16 mouse cellular contexts compared by ENCODE assay signal in the genomic region with DNA sequence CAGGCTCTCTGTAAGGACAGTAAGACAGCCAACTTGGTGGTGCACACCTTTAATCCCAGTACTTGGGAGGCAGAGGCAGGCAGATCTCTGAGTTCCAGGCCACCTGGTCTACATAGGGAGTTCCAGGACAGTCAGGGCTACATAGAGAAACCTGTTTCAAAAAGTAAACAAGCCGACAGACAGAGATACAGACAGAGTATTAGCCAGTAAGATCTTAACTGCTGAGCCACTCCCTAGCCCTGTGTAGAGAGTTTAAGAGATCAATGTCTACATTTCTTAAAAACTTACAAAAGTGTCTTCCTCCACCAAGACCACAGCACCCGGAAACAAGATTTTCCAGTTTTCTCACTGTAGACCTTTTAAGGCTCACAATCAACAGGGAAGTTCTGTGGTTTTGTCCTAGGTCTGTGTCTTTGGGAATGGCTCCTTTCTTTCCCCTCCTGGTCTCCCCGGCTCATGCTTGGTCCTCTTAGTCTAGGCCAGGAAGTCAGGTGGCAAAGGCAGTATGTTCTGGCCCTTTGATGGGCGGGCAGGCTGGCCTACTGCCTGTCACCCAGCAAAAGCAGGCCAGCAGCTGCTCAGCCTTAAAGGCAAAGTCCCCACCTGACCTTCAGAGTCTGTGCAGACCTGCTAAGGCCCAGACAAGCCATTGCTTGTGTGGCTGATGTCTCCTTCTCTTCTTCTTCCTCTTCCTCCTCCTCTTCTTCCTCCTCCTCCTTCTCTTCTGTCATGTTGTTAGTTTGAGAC. TPM values are rescaled to one million over a fixed set of nuclear protein-coding genes. Genes with fewer than 3 reads are reported as not detected.
DNase-seq lines count a peak whose midpoint lies in the region; ATAC-seq and TF ChIP-seq lines count a peak whose summit lies in the region.
"Had no signal": no experiment of that assay in that cellular context is flagged by ENCODE, and none has a peak within 500 bp of the region (broad histone marks: within the 10 kb centered on the region; RNA-seq: fewer than 3 reads in every experiment).

No protein-coding gene starts in this region.

- no peak for TF ChIP-seq CTCF in heart, postnatal 0 days (IDR thresholded peaks at IDR 0.05; ENCODE audit: low read depth)

- peak; percentile 48 for DNase-seq in embryonic facial prominence, embryonic 14.5 days (ENCODE audit: low spot score)
- no peak for DNase-seq in embryonic facial prominence, embryonic 10.5 days (ENCODE audit: low spot score)
- peak; percentile 30 for DNase-seq in heart, postnatal 0 days (ENCODE audit: low spot score)
- DNase-seq in spleen, adult 18-20 months, result no peak
- DNase-seq in ovary, postnatal 14 days (ENCODE audit: low spot score), result no peak
- DNase-seq in MN1 (ENCODE audit: low spot score), result no peak
- DNase-seq: B cell, adult 2 months; liver, embryonic 13.5 days; right cerebral cortex, postnatal 14 days; thymus, adult 18-20 months had no signal

- no peaks in the 10 kb centered on the region for H3K9me3 ChIP-seq in embryonic facial prominence, embryonic 14.5 days (ENCODE audit: control insufficient read depth, low read length)
- peaks cover 5% of the 10 kb centered on the region; the same call in 1 of the 2 replicates for H3K9me3 ChIP-seq in embryonic facial prominence, embryonic 10.5 days
- no peaks in the 10 kb centered on the region for H3K9me3 ChIP-seq in heart, postnatal 0 days (replicated peaks; ENCODE audit: control insufficient read depth, low read length)
- H3K9me3 ChIP-seq: neural tube, embryonic 15.5 days had no signal

- no peak overlapping the region for H3K27ac ChIP-seq in embryonic facial prominence, embryonic 14.5 days (replicated peaks; ENCODE audit: low read depth, low read length)
- H3K27ac ChIP-seq in embryonic facial prominence, embryonic 10.5 days (replicated peaks), result no peak overlapping the region
- 0 out of 2 replicates have a peak overlapping the region, but pooled peaks have one; percentile 1 for H3K27ac ChIP-seq in brown adipose tissue, adult 24 weeks (replicated peaks; ENCODE audit: low read depth, low read length)
- no peak overlapping the region for H3K27ac ChIP-seq in heart, postnatal 0 days (ENCODE audit: low read depth)
- H3K27ac ChIP-seq: hindbrain, embryonic 13.5 days; liver, embryonic 13.5 days; neural tube, embryonic 15.5 days had no signal

- 68% methylated on average over 4 of the region's 4 CpGs for WGBS in embryonic facial prominence, embryonic 14.5 days
- 79% methylated on average over 4 of the region's 4 CpGs for WGBS in embryonic facial prominence, embryonic 10.5 days
- 64% methylated on average over 4 of the region's 4 CpGs for WGBS in heart, postnatal 0 days

- H3K36me3 ChIP-seq in embryonic facial prominence, embryonic 14.5 days (ENCODE audit: control insufficient read depth, insufficient read depth, low read length), result no peaks in the 10 kb centered on the region
- no peaks in the 10 kb centered on the region for H3K36me3 ChIP-seq in embryonic facial prominence, embryonic 10.5 days (replicated peaks)
- H3K36me3 ChIP-seq in heart, postnatal 0 days (replicated peaks; ENCODE audit: control insufficient read depth, insufficient read depth, low read length), result no peaks in the 10 kb centered on the region
- H3K36me3 ChIP-seq: G1E; hindbrain, embryonic 13.5 days; liver, embryonic 13.5 days; neural tube, embryonic 15.5 days had no signal

- no peak overlapping the region for H3K4me2 ChIP-seq in embryonic facial prominence, embryonic 14.5 days (ENCODE audit: low read depth, low read length)
- H3K4me2 ChIP-seq in heart, postnatal 0 days (ENCODE audit: low read depth, low read length), result no peak overlapping the region
- H3K4me2 ChIP-seq: hindbrain, embryonic 13.5 days; liver, embryonic 13.5 days; neural tube, embryonic 15.5 days had no signal

- H3K4me3 ChIP-seq in embryonic facial prominence, embryonic 14.5 days (ENCODE audit: low read depth, low read length), result no peak overlapping the region
- no peak overlapping the region for H3K4me3 ChIP-seq in embryonic facial prominence, embryonic 10.5 days
- no peak overlapping the region for H3K4me3 ChIP-seq in brown adipose tissue, adult 24 weeks (ENCODE audit: insufficient read depth, low read depth, low read length)
- no peak overlapping the region for H3K4me3 ChIP-seq in heart, postnatal 0 days (ENCODE audit: low read depth, low read length)
- H3K4me3 ChIP-seq: hindbrain, embryonic 13.5 days; liver, embryonic 13.5 days; neural tube, embryonic 15.5 days had no signal

- H3K9ac ChIP-seq in embryonic facial prominence, embryonic 14.5 days (ENCODE audit: low read depth, low read length), result no peak overlapping the region
- H3K9ac ChIP-seq in heart, postnatal 0 days (replicated peaks; ENCODE audit: low read depth, low read length), result no peak overlapping the region
- H3K9ac ChIP-seq: hindbrain, embryonic 13.5 days; liver, embryonic 13.5 days; neural tube, embryonic 15.5 days had no signal

- TF ChIP-seq EP300 in heart, postnatal 0 days (IDR thresholded peaks at IDR 0.05; ENCODE audit: low read depth), result no peak

- no peaks in the 10 kb centered on the region for H3K27me3 ChIP-seq in embryonic facial prominence, embryonic 14.5 days (replicated peaks; ENCODE audit: control insufficient read depth, insufficient read depth, low read length)
- no peaks in the 10 kb centered on the region for H3K27me3 ChIP-seq in embryonic facial prominence, embryonic 10.5 days (replicated peaks; ENCODE audit: low read depth, poor library complexity, severe bottlenecking)
- no peaks in the 10 kb centered on the region for H3K27me3 ChIP-seq in heart, postnatal 0 days (ENCODE audit: control insufficient read depth, insufficient read depth, low read length)
- H3K27me3 ChIP-seq: hindbrain, embryonic 13.5 days; liver, embryonic 13.5 days; neural tube, embryonic 15.5 days had no signal

- ATAC-seq in embryonic facial prominence, embryonic 14.5 days (ENCODE audit: low read depth), result peak; percentile 26; the same call in 1 of the 2 replicates
- peak; percentile 75 for ATAC-seq in heart, postnatal 0 days (ENCODE audit: insufficient read depth, low read depth)
- ATAC-seq in megakaryocyte progenitor cell, adult 5-6 weeks (replicated peaks; ENCODE audit: poor library complexity), result peak; percentile 17; the same call in 1 of the 2 replicates
- ATAC-seq: midbrain, embryonic 16.5 days had no signal

- no peaks in the 10 kb centered on the region for H3K4me1 ChIP-seq in embryonic facial prominence, embryonic 14.5 days (ENCODE audit: control insufficient read depth, insufficient read depth, low read length)
- no peaks in the 10 kb centered on the region for H3K4me1 ChIP-seq in embryonic facial prominence, embryonic 10.5 days
- no peaks in the 10 kb centered on the region for H3K4me1 ChIP-seq in brown adipose tissue, adult 24 weeks (ENCODE audit: control insufficient read depth, insufficient read depth, insufficient read length, low read length)
- H3K4me1 ChIP-seq in heart, postnatal 0 days (ENCODE audit: control insufficient read depth, insufficient read depth), result no peaks in the 10 kb centered on the region
- H3K4me1 ChIP-seq: hindbrain, embryonic 13.5 days; neural tube, embryonic 15.5 days had no signal

RNA-seq across cellular contexts. Expression of gene Osbpl10, which starts 18.2 kb away (rescaled TPM):
- 2.1 and 2.7 TPM in 2 replicates for polyA plus RNA-seq in embryonic facial prominence, embryonic 14.5 days (2014; fragmentation: Nextera tagmentation; extraction: Ambion mirVana)
- polyA plus RNA-seq in embryonic facial prominence, embryonic 10.5 days (2016; fragmentation: Nextera tagmentation; extraction: Ambion mirVana), result 1.1 and 1.3 TPM in 2 replicates
- not detected in 2 replicates for polyA plus RNA-seq in brown adipose tissue, adult 24 weeks (2012; ENCODE audit: insufficient read depth, insufficient read length, missing spikeins)
- total RNA-seq in heart, postnatal 0 days (2014; rRNA removed; ENCODE audit: low replicate concordance), result 2.9 and 3.0 TPM in 2 replicates
- 0.36 and 0.44 TPM in 2 replicates for polyA plus RNA-seq in heart, postnatal 0 days (2015; fragmentation: Nextera tagmentation; extraction: Ambion mirVana)
- total RNA-seq in megakaryocyte progenitor cell, adult 5-6 weeks (2015), result not detected in 2 replicates
- not detected in 2 replicates for total RNA-seq in megakaryocyte progenitor cell, adult 5-6 weeks (2017)
- polyA plus RNA-seq: G1E had no signal

RNA-seq across cellular contexts. Expression of gene Rps27rt, which starts 22.3 kb away (rescaled TPM):
- 497 and 574 TPM in 2 replicates for polyA plus RNA-seq in embryonic facial prominence, embryonic 14.5 days (2014; fragmentation: Nextera tagmentation; extraction: Ambion mirVana)
- polyA plus RNA-seq in embryonic facial prominence, embryonic 10.5 days (2016; fragmentation: Nextera tagmentation; extraction: Ambion mirVana), result 232 and 250 TPM in 2 replicates
- polyA plus RNA-seq in brown adipose tissue, adult 24 weeks (2012; ENCODE audit: insufficient read depth, insufficient read length, missing spikeins), result 705 and 1,225 TPM in 2 replicates
- 57.4 and 71.9 TPM in 2 replicates for total RNA-seq in heart, postnatal 0 days (2014; rRNA removed; ENCODE audit: low replicate concordance)
- 270 and 308 TPM in 2 replicates for polyA plus RNA-seq in heart, postnatal 0 days (2015; fragmentation: Nextera tagmentation; extraction: Ambion mirVana)
- 256 and 259 TPM in 2 replicates for total RNA-seq in megakaryocyte progenitor cell, adult 5-6 weeks (2015)
- total RNA-seq in megakaryocyte progenitor cell, adult 5-6 weeks (2017), result 119 and 149 TPM in 2 replicates

RNA-seq across cellular contexts. Expression of gene Gpd1l, which starts 26.4 kb away (rescaled TPM):
- 9.1 and 10.3 TPM in 2 replicates for polyA plus RNA-seq in embryonic facial prominence, embryonic 14.5 days (2014; fragmentation: Nextera tagmentation; extraction: Ambion mirVana)
- polyA plus RNA-seq in embryonic facial prominence, embryonic 10.5 days (2016; fragmentation: Nextera tagmentation; extraction: Ambion mirVana), result 14.8 and 15.2 TPM in 2 replicates
- polyA plus RNA-seq in brown adipose tissue, adult 24 weeks (2012; ENCODE audit: insufficient read depth, insufficient read length, missing spikeins), result 16.4 and 20.5 TPM in 2 replicates
- total RNA-seq in heart, postnatal 0 days (2014; rRNA removed; ENCODE audit: low replicate concordance), result 30.8 TPM in 2 replicates
- polyA plus RNA-seq in heart, postnatal 0 days (2015; fragmentation: Nextera tagmentation; extraction: Ambion mirVana), result 14.2 and 15.3 TPM in 2 replicates
- total RNA-seq in megakaryocyte progenitor cell, adult 5-6 weeks (2015), result 23.9 and 25.2 TPM in 2 replicates
- total RNA-seq in megakaryocyte progenitor cell, adult 5-6 weeks (2017), result 30.0 and 30.9 TPM in 2 replicates

Comparison
In these comparisons a context has a peak if more than half of its experiments do, and no peak if none do; other contexts are left out.
1. DNase-seq: peak in embryonic facial prominence, embryonic 14.5 days (single experiment) and heart, postnatal 0 days (single experiment); none in embryonic facial prominence, embryonic 10.5 days (single experiment), spleen, adult 18-20 months (0 of 2), ovary, postnatal 14 days (single experiment) and MN1 (single experiment).
2. ATAC-seq: peak in every context shown above with its lines; median percentile 75 in heart, postnatal 0 days; 26 in embryonic facial prominence, embryonic 14.5 days; 17 in megakaryocyte progenitor cell, adult 5-6 weeks.